Mouse (Mus musculus): Measurements from ENCODE around the gene Slco6d1. TPM values are rescaled to one million over a fixed set of nuclear protein-coding genes. Genes with fewer than 3 reads are reported as not detected.
"Not testable (repeated sequence)": the region's sequence is repeated elsewhere in the genome, so short reads cannot be mapped to it uniquely, and the experiment has no call there.

The Slco6d1 gene
- polyA plus RNA-seq (2016; fragmentation: Nextera tagmentation; extraction: Ambion mirVana) = not detected in 2 replicates

DNA sequence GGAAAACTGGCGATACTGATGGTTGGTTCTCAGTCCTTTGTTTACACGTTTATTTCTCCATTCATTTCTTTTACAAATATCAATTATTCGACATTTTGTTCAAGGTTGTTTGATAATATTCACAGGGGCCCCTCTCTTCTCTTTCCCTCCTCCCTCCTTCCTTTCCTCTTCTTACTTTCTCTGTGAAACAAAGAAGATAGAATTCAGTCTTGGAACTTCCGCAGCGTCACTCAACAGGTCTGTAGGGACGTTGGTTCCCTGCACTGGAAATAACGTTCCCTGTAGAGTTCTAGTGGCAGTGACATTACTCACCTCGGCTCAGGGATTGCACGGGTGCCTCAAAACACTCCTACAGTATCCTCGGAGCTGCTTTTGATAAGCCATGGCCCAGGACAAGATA, at the start of gene Slco6d1:
Gene Slco6d1, plus strand, starts transcription at position 301 of the 400 bp plus-strand sequence.
- Histone ChIP-seq H3K36me3 (no peaks in the 10 kb centered on the region), H3K4me3 (no peak within 1 kb of the TSS), H3K9me3 (replicated peaks) (no peaks in the 10 kb centered on the region), H3K27ac (no peak within 1 kb of the TSS), H3K4me1 (no peaks in the 10 kb centered on the region), H3K27me3 (ENCODE audit: low read depth, poor library complexity, severe bottlenecking) (no peaks in the 10 kb centered on the region)
- 92% methylated on average over 10 of the region's 10 CpGs for WGBS
- no peak for DNase-seq (ENCODE audit: low spot score)

DNA sequence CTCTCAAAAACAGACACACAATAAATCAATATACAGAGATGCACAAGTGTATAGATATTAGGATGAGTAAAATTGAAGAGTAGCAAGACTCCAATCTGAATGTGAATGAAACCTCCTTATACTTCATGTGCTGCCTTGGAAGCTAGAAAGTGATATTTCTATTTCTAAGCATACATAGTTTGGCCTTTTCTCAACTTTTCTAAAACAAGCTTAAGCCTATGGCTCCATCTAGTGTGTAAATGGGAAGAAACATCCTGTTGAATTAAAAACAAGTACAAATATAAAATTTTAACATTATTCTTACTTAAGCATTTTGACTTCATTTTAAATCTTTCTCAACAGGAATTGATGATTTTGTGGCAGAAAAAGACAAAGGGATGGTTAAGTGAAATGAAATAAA, 28.9 kb upstream of the Slco6d1 start:
- DNase-seq (ENCODE audit: low spot score) = no peak
- Histone ChIP-seq H3K9me3 (replicated peaks) (no peaks in the 10 kb centered on the region), H3K4me1 (no peaks in the 10 kb centered on the region), H3K27me3 (ENCODE audit: low read depth, poor library complexity, severe bottlenecking) (no peaks in the 10 kb centered on the region), H3K4me3 (no peak overlapping the region), H3K36me3 (no peaks in the 10 kb centered on the region), H3K27ac (no peak overlapping the region)

DNA sequence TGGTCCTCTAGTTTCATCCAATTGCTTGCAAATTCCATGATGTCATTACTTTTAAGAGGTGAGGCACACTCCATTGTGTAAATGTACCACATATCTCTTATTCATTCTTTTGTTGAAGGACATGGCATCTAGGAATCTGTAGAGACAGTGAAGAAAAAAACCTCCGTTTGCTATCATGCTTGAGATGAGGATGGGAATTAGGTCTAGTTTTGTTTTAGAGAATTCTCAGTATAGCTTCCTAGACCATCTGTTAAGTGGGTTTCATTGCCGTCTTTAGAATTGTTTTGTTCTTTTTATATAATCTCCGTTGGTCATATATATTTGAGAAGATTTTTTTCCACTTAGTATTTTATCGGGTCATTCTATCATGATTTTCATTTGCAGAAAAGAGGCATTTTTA, 27.0 kb downstream of the Slco6d1 start:
- H3K27me3 ChIP-seq (ENCODE audit: low read depth, poor library complexity, severe bottlenecking) = no peaks in the 10 kb centered on the region
- WGBS = 87% methylated on average over 4 of the region's 4 CpGs
- DNase-seq (ENCODE audit: low spot score) = no peak
- H3K9me3 ChIP-seq (replicated peaks) = no peaks in the 10 kb centered on the region
- H3K4me1 ChIP-seq = no peaks in the 10 kb centered on the region
- no peak overlapping the region for H3K4me3 ChIP-seq
- H3K36me3 ChIP-seq = no peaks in the 10 kb centered on the region
- H3K27ac ChIP-seq = no peak overlapping the region

DNA sequence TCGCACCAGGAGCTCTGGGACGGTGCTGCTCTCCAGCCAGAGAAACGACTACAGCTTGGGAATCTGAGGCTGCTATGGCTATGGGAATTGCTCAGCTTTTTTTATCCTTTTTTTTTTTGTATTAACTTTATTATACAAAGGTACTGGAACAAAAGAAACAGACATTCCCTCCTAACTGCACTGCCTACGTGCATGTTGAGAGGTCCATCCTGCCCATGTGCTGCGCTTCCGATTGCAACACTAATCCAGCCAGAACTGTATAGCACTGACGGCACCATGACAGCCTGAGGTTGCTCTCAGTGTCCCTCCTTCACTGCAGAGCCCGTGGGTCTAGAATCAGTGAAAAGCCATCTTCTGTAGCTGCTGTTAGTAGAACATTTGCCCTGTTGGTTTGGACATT, 38.3 kb downstream of the Slco6d1 start:
- WGBS = 92% methylated on average over 8 of the region's 8 CpGs

DNA sequence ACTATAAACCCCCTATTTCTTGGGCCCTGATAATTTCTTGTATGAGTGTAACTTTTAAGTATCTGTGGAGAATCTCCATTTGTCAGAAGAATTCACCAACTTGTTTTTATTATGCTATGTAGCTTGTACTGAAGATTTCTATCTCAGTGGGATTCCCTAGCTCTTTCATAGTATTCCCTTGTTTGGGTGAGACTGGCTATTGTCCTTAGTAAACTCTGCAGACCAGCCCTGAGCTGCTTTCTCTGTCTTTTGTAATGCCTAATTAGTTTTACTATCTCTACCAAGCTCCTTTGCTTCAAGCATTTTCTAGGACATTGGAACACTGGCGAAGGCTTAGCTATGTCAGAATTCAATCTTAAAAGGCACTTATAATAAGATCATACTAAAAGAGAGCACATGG, 55.5 kb downstream of the Slco6d1 start:
- not testable (repeated sequence) for H3K4me3 ChIP-seq; H3K4me1 ChIP-seq; H3K27me3 ChIP-seq (ENCODE audit: low read depth, poor library complexity, severe bottlenecking); H3K27ac ChIP-seq; DNase-seq (ENCODE audit: low spot score); H3K9me3 ChIP-seq (replicated peaks); H3K36me3 ChIP-seq
- 93% methylated on average over 1 of the region's 1 CpGs for WGBS

More for the DNA sequence above, 38.3 kb downstream of the Slco6d1 start:
- not testable (repeated sequence) for H3K27me3 ChIP-seq (ENCODE audit: low read depth, poor library complexity, severe bottlenecking); H3K9me3 ChIP-seq (replicated peaks); H3K4me1 ChIP-seq; H3K4me3 ChIP-seq; DNase-seq (ENCODE audit: low spot score); H3K27ac ChIP-seq; H3K36me3 ChIP-seq

- WGBS = 79% methylated on average over 2 of the region's 2 CpGs
- Histone ChIP-seq H3K27ac (no peak overlapping the region), H3K27me3 (ENCODE audit: low read depth, poor library complexity, severe bottlenecking) (no peaks in the 10 kb centered on the region), H3K36me3 (no peaks in the 10 kb centered on the region), H3K9me3 (replicated peaks) (no peaks in the 10 kb centered on the region), H3K4me3 (no peak overlapping the region), H3K4me1 (no peaks in the 10 kb centered on the region)
- DNase-seq (ENCODE audit: low spot score) = no peak
Measured at GRCm38 (mm10) chr1:98479243-98479642, 58.3 kb downstream of the Slco6d1 start.

DNA sequence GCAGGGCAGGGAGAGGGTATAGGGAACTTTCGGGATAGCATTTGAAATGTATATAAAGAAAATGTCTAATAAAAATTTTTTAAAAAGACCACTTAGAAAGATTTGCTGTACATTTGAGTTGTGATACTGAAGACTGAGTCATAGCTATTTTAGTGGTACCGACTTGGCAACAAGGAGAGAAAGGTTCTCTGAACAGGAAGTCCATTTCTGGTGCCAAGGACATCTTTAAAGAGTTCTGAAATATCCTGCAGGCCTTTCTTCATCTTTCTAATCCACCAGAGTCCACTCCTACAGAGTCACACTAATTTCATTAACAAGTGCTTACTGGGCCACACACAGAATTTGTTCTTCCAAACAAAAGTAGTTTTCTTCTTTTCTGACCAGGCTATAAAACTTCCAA, 85.1 kb downstream of the Slco6d1 start:
- Histone ChIP-seq H3K9me3 (replicated peaks) (no peaks in the 10 kb centered on the region), H3K27me3 (ENCODE audit: low read depth, poor library complexity, severe bottlenecking) (no peaks in the 10 kb centered on the region), H3K36me3 (no peaks in the 10 kb centered on the region), H3K4me1 (no peaks in the 10 kb centered on the region), H3K27ac (no peak overlapping the region), H3K4me3 (no peak overlapping the region)
- no peak for DNase-seq (ENCODE audit: low spot score)
- 91% methylated on average over 2 of the region's 2 CpGs for WGBS

DNA sequence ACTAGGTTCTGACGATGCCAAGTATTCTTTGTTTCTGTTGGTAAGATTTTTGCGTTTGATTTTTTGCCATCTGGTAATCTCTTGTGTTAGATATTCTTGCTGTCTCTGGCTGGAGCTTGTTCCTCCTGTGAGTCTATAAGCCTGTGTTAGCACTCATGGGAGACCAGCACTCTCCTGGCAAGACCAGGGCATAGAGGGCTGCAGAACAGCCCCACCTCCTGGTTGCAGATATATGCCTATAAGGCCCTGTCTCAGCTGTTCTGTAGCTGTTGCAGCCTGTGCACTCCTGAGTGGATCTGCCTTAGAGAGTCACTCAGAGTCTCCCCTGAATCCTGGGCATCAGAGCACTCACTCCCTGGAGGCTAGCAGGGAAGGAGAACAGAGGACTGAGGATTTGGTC, 102.1 kb downstream of the Slco6d1 start:
- Histone ChIP-seq H3K27ac (no peak overlapping the region), H3K36me3 (no peaks in the 10 kb centered on the region), H3K4me3 (no peak overlapping the region), H3K27me3 (ENCODE audit: low read depth, poor library complexity, severe bottlenecking) (no peaks in the 10 kb centered on the region), H3K9me3 (replicated peaks) (no peaks in the 10 kb centered on the region), H3K4me1 (no peaks in the 10 kb centered on the region)
- WGBS = 82% methylated on average over 2 of the region's 2 CpGs
- no peak for DNase-seq (ENCODE audit: low spot score)

- no peak overlapping the region for H3K27ac ChIP-seq
- no peaks in the 10 kb centered on the region for H3K9me3 ChIP-seq (replicated peaks)
- no peaks in the 10 kb centered on the region for H3K36me3 ChIP-seq
- H3K4me3 ChIP-seq = no peak overlapping the region
- no peak for DNase-seq (ENCODE audit: low spot score)
- no peaks in the 10 kb centered on the region for H3K27me3 ChIP-seq (ENCODE audit: low read depth, poor library complexity, severe bottlenecking)
- no peaks in the 10 kb centered on the region for H3K4me1 ChIP-seq
Measured at GRCm38 (mm10) chr1:98523537-98523936, 102.6 kb downstream of the Slco6d1 start.

GRCm38 (mm10) chr1:98528368-98528767, 107.4 kb downstream of the Slco6d1 start:
- DNase-seq (ENCODE audit: low spot score); H3K27me3 ChIP-seq (ENCODE audit: low read depth, poor library complexity, severe bottlenecking); H3K36me3 ChIP-seq; H3K4me1 ChIP-seq; H3K9me3 ChIP-seq (replicated peaks); H3K27ac ChIP-seq; H3K4me3 ChIP-seq: not testable (repeated sequence)
- 89% methylated on average over 2 of the region's 2 CpGs for WGBS

DNA sequence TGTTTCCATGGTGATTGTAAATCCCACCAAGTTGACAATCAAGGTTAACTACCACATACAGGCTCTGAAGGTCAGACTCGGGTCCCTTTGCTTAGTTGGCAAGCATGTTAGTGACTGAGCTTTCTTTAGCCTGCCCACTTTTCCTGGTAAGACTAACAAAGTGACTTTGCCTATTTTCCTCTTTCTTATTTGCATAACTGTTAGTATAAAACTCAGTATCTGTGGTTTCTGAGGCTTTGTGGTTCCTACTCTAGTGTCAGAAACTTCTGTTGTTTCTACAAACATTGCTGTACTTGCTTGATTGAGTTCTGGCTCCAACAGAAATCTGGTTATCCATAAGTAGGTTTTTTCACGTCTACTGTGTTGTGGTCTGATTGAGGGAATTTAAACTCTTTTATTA, 124.4 kb downstream of the Slco6d1 start:
- H3K4me3 ChIP-seq = no peak overlapping the region
- H3K27ac ChIP-seq = no peak overlapping the region
- no peaks in the 10 kb centered on the region for H3K36me3 ChIP-seq
- no peaks in the 10 kb centered on the region for H3K4me1 ChIP-seq
- H3K9me3 ChIP-seq (replicated peaks) = no peaks in the 10 kb centered on the region
- H3K27me3 ChIP-seq (ENCODE audit: low read depth, poor library complexity, severe bottlenecking) = no peaks in the 10 kb centered on the region
- DNase-seq (ENCODE audit: low spot score) = no peak
- WGBS = 77% methylated on average over 2 of the region's 2 CpGs

GRCm38 (mm10) chr1:98554388-98554787, 133.5 kb downstream of the Slco6d1 start:
- Histone ChIP-seq H3K27me3 (ENCODE audit: low read depth, poor library complexity, severe bottlenecking) (no peaks in the 10 kb centered on the region), H3K9me3 (replicated peaks) (no peaks in the 10 kb centered on the region), H3K27ac (no peak overlapping the region), H3K4me3 (no peak overlapping the region), H3K36me3 (no peaks in the 10 kb centered on the region), H3K4me1 (no peaks in the 10 kb centered on the region)
- 92% methylated on average over 2 of the region's 2 CpGs for WGBS
- DNase-seq (ENCODE audit: low spot score) = no peak

GRCm38 (mm10) chr1:98565701-98566100, 144.8 kb downstream of the Slco6d1 start:
- no peak for DNase-seq (ENCODE audit: low spot score)
- no peaks in the 10 kb centered on the region for H3K27me3 ChIP-seq (ENCODE audit: low read depth, poor library complexity, severe bottlenecking)
- H3K4me1 ChIP-seq = no peaks in the 10 kb centered on the region
- no peak overlapping the region for H3K27ac ChIP-seq
- no peaks in the 10 kb centered on the region for H3K9me3 ChIP-seq (replicated peaks)
- no peak overlapping the region for H3K4me3 ChIP-seq
- no peaks in the 10 kb centered on the region for H3K36me3 ChIP-seq

Data from limb, embryonic 10.5 days (tissue).